Mouse (Mus musculus) frontal cortex, postnatal 25 days (tissue): ENCODE measurements around the gene 4930595M18Rik.

Experiments used
- DNase-seq, 2 experiments: peaks; one replicate each; pipeline ENCODE4 v3.0.0; 2022; ENCODE audit warnings: low spot score in 2 of 2

Gene 4930595M18Rik

GRCm38 (mm10) chrX:81458021-81458420 lies at the start of gene 4930595M18Rik:
Gene 4930595M18Rik, minus strand, starts transcription at chrX:81458121.
- no peak for DNase-seq

DNA sequence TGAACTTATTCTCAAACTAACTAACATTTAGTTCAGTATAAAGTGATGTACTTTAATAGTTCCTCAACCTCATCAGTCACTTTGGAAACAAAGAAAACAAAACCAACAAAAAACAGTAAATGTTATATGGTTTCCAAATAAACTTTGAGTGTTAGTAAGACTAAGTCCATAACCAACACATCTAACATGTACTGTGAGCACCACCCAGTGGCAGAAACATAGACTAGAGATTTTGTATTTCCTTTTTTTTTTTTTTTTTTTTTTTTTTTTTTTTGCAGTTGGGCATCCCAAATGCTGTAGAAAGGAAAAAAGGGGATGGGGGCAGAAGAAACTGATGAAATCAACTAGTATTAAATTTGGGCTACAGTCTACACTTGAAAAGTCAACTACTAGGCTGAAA lies 14.6 kb upstream of the 4930595M18Rik start:
- DNase-seq = no peak
